Mouse (Mus musculus) Patski (cell line): ENCODE measurements around the gene Ell2. TPM values are rescaled to one million over a fixed set of nuclear protein-coding genes. Genes with fewer than 3 reads are reported as not detected.

Source experiments
- ATAC-seq: fragments of 100-300 bp; one replicate; pipeline ENCODE4 v1.8.0; 2021
- CTCF ChIA-PET: fragments of 350-600 bp; sonication (Branson Sonifier 250); formaldehyde crosslinking; loops from one replicate; lab custom pipeline; 2022; ENCODE audit warnings: inconsistent platforms; lab: Charles Lee
- POLR2A ChIA-PET: fragments of 350-600 bp; sonication (Branson Sonifier 250); formaldehyde crosslinking; loops from one replicate; lab custom pipeline; 2022; ENCODE audit warnings: antibody characterized with exemption, inconsistent platforms; lab: Charles Lee
- DNase-seq: peaks from one replicate; pipeline ENCODE4 v3.0.0-alpha.2; 2011; ENCODE audit warnings: low read depth, low spot score
- H3K27me3 ChIP-seq: fragments of 371-371 bp; one replicate; pipeline ENCODE4 v1.5.1; 2021
- CTCF ChIP-seq: fragments of 100-300 bp; IDR thresholded peaks from one replicate; pipeline ENCODE4 v1.5.1; 2021
- in situ Hi-C: fragments of 300-500 bp; cut with MboI; formaldehyde crosslinking; loops from 3 replicates; pipeline ENCODE4 v1.11.1; 2018; ENCODE audit warnings: low pct_unique_long_range_greater_than_20kb, mixed read lengths
- polyA plus RNA-seq: library from polyadenylated mRNA; unstranded; gene quantifications from one replicate; pipeline ENCODE4 v1.2.3, GENCODE M21; 2021

Ell2 gene
- polyA plus RNA-seq, 1 experiment from 2014 or later, result 11.6 TPM

DNA sequence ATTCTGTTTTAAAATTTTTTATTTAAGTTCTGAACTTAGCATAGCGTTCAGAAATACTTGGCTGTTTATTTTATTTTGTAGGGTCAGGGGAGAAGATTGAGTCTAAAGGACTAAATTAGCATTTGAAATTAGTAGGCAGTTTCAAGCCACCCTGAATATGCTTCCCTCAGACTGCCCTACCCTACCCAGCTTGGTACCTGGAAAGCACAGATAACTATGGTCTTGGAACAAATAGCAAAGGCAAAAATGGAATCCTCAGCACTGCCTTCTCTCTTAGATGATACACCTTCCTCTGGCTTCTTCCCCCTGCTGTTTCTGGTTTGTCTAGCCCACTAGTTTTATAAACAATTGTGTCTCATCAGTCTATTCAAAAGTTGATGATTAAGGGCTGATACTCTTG lies 23.3 kb downstream of the Ell2 start:
- no peaks in the 10 kb centered on the region for H3K27me3 ChIP-seq
- ChIA-PET CTCF (interaction anchor here (1.0 to 1.8 kb wide), 2 partner anchors 12 to 22 kb away, joined by 3 to 6 read pairs; no protein-coding TSS in a partner anchor), POLR2A (interaction anchor here (0.6 kb wide), 1 partner anchor 11 kb away, joined by 3 read pairs; no protein-coding TSS in a partner anchor)
- TF ChIP-seq CTCF, result no peak
- no peak for ATAC-seq
- no peak for DNase-seq
- in situ Hi-C loops, result no loop called here

DNA sequence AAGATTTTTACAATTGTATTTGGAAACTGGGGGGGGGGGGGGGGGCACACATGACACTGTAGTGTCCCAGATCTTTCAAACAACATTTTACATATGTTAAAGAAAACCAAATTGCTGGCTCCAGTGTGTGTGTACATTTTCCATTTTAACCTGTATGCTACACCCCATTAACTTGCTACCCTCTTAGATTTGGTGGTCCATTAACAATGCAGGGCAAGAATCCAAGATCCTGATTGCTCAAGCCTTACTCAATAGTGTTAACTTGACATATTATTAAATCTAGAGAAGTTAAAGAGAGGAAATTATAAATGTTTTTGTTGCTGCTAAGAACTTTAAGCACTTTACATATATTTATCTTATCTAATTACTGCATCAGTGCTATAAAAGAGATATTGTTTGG lies 24.2 kb downstream of the Ell2 start:
- ATAC-seq, result no peak
- POLR2A ChIA-PET, result interaction anchor here (0.6 to 1.4 kb wide), 3 partner anchors 10 to 38 kb away, joined by 3 to 7 read pairs (median 6); no protein-coding TSS in a partner anchor
- no peaks in the 10 kb centered on the region for H3K27me3 ChIP-seq
- no peak for DNase-seq
- no peak for TF ChIP-seq CTCF
- in situ Hi-C loops, result no loop called here
- CTCF ChIA-PET, result no interaction called here

DNA sequence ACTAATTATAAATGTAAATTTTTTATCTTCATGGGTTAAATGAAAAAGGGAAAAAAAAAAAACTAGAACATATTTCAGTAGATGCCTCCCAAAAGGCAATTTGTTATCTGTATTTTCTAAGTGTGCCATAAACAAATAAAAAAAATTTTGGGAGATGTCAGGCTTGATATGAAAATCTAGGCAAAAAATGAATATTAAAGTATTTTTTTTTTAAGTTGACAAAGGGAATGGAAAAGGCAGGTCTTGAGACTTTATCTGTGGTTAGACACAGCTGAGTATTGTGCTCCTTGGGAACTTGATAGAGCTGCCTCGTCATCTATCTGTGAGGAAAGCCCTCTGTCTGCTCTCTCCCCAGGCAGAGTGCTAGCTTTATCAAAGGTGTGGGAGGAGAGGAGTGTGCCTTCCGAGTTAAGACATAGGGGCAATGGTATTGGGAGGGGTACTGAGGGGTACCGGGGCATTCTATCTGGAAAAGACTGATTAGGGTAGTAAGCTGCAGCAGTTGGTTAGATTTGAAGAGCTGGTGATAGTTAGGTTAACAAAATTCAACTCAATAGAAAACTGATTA lies 27.1 kb downstream of the Ell2 start:
- ATAC-seq, result no peak
- in situ Hi-C loops, result no loop called here
- H3K27me3 ChIP-seq, result no peaks in the 10 kb centered on the region
- ChIA-PET POLR2A (no interaction called here), CTCF (interaction anchor here (1.2 kb wide), 1 partner anchor 9 kb away, joined by 4 read pairs; no protein-coding TSS in a partner anchor)
- no peak for TF ChIP-seq CTCF
- DNase-seq, result no peak

DNA sequence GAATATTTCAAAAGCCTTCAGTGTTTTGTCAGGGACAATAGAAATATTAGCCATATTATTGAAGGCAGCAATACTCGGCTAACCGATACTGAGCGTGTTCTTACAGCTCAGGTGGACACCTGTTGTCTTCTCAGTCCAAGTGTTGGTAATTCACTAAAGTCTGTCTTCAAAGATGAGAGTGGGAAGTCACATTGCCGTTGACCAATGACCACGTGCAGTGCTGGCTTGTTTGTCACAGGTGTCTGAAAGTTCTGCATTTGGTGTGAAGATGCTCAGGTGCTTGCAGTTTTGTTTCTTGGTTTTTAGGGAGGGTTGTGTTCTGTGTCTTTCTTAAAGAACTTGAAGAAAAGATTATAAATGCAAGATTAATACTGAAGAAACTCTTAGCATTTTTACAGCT lies 27.7 kb downstream of the Ell2 start:
- no peaks in the 10 kb centered on the region for H3K27me3 ChIP-seq
- no peak for TF ChIP-seq CTCF
- in situ Hi-C loops, result no loop called here
- ATAC-seq, result no peak
- POLR2A ChIA-PET, result no interaction called here
- DNase-seq, result no peak
- CTCF ChIA-PET, result interaction anchor here (1.2 kb wide), 1 partner anchor 9 kb away, joined by 4 read pairs; no protein-coding TSS in a partner anchor

DNA sequence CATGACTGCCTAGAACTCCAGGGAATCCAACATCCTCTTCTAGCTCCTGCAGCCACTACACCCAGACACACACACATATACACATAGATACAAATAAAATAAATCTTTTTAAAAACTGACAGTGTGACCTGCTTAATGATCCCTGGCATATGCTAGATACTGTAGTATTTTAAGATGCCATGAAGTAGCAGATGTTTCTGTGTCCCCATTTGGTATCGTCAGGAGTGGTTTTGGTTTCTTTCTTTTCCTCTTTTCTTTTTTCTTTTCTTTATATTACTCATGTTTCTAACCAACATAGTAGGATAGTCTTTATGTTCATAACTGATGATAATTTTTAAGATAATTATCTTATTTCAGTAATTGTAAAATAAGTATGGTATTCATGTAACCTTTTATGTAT lies 29.0 kb downstream of the Ell2 start:
- in situ Hi-C loops, result no loop called here
- TF ChIP-seq CTCF, result no peak
- POLR2A ChIA-PET, result interaction anchor here (0.7 kb wide), 1 partner anchor 252 kb away, joined by 3 read pairs; no protein-coding TSS in a partner anchor
- CTCF ChIA-PET, result interaction anchor here (1.0 kb wide), 1 partner anchor 29 kb away, joined by 3 read pairs; no protein-coding TSS in a partner anchor
- ATAC-seq (no peak), DNase-seq (no peak)
- no peaks in the 10 kb centered on the region for H3K27me3 ChIP-seq

DNA sequence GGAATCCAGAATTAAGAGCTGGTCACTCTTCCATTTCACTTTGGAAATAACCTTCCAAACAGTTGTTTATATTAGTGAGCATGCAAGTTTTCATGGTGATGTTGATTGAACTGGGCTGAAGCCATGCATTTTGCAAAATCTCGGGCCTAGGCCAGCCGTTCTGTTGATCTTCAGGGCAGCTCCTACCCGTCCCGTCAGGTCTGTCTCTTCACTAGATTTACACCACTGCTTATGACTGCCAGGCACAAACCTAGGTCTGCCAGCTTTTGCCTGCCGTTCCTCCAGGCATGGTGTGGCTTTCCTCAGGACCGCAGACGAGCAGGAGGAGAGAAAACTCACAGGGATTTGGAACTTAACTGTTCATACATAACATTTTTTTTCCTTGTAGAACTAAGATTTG lies 31.4 kb downstream of the Ell2 start:
- DNase-seq (no peak), ATAC-seq (no peak)
- ChIA-PET POLR2A (interaction anchor here (1.0 kb wide), 1 partner anchor 12 kb away, joined by 3 read pairs; no protein-coding TSS in a partner anchor), CTCF (interaction anchor here (0.6 to 1.5 kb wide), 3 partner anchors 9 to 115 kb away, joined by 3 to 6 read pairs (median 4); no protein-coding TSS in a partner anchor)
- no peak for TF ChIP-seq CTCF
- H3K27me3 ChIP-seq, result no peaks in the 10 kb centered on the region
- in situ Hi-C loops, result no loop called here

DNA sequence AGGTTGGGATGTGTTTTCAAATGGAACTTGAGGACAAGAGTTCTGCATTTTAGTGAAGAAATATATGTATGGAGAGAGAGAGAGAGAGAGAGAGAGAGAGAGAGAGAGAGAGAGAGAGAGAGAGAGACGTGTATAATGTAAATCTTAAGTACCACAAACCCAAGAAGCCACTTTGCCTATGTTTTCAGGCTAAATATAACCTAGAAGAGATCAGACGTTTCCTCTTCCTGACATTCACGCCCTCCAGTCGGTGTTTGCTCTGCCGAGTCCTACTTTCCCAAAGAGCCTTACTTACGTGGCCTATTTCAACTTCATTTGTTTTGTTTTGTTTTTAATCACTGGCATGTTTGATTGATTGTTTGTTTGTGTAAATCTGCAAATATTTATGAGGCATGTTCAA lies 32.0 kb downstream of the Ell2 start:
- H3K27me3 ChIP-seq, result no peaks in the 10 kb centered on the region
- DNase-seq (no peak), ATAC-seq (no peak)
- CTCF ChIA-PET, result interaction anchor here (0.9 to 1.5 kb wide), 2 partner anchors 10 to 13 kb away, joined by 4 to 6 read pairs; no protein-coding TSS in a partner anchor
- POLR2A ChIA-PET, result interaction anchor here (1.0 kb wide), 1 partner anchor 11 kb away, joined by 3 read pairs; no protein-coding TSS in a partner anchor
- in situ Hi-C loops, result no loop called here
- TF ChIP-seq CTCF, result no peak

DNA sequence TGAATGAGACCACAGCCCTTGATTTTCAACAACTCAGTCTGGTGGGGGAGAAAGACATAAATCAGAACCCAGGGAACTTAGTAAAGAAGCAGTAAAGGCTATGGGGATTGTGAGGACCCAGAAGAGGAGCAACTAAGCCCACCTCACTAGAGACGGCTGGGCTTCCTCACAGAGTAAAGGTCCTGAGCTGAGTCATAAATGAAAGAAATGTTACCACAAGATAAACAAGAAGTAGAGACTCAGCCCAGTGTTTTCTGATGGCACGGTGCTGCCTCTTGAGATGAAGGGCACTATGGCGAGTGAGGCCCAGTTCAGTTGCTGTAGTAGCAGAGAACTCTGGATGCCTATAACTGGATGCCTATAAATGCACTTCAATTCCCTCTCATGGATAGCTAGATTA lies 32.4 kb downstream of the Ell2 start:
- ATAC-seq, result no peak
- no peak for DNase-seq
- TF ChIP-seq CTCF, result no peak
- no peaks in the 10 kb centered on the region for H3K27me3 ChIP-seq
- ChIA-PET CTCF (no interaction called here), POLR2A (no interaction called here)
- in situ Hi-C loops, result no loop called here

DNA sequence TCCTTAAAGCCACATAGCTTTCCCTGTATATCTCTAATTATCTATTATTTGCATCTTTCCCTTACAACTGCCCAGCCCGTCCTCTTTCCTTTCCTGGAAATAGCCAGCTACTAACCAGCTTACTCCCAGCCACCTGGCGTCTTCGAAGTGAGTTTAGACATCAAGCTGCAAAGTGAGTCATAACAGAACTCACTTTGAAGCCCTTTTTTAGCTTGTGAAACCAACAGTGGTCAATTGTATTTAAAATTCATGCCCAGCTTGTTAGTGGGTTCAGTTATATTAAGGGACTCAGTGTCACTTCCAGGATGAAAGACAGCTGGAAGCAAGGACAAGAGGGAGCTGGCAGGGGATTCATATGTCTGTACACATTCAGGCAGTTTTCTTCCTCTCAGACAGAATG lies 33.5 kb downstream of the Ell2 start:
- in situ Hi-C loops, result no loop called here
- POLR2A ChIA-PET, result interaction anchor here (0.5 kb wide), 1 partner anchor 10 kb away, joined by 3 read pairs; no protein-coding TSS in a partner anchor
- no peak for DNase-seq

DNA sequence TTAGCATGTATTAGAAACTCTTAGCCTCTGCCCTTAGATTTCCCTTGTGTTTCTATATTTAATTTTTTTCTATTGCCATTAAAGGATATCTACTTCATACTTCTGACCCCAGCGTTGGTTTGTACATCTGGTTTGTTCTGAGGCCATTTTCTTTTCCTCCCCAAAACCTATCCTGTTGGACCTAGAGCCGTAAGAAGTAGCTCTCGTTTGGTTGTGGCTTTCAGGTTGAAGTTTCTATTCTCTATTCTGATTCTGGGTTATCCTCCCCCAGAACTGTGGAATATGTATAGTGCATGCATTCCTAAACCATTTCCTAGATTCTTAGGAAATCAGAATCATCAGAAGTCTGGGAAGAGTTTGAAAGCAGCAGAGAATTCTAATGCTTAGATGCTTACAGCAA lies 34.6 kb downstream of the Ell2 start:
- DNase-seq (no peak), ATAC-seq (no peak)
- no peak for TF ChIP-seq CTCF
- in situ Hi-C loops, result no loop called here
- ChIA-PET POLR2A (no interaction called here), CTCF (interaction anchor here (1.7 kb wide), 1 partner anchor 9 kb away, joined by 4 read pairs; no protein-coding TSS in a partner anchor)
- no peaks in the 10 kb centered on the region for H3K27me3 ChIP-seq

More for the DNA sequence above, 33.5 kb downstream of the Ell2 start:
- CTCF ChIA-PET, result interaction anchor here (1.0 to 1.7 kb wide), 4 partner anchors 10 to 33 kb away, joined by 3 to 5 read pairs (median 4); partner anchors contain the start of gene Ell2
- H3K27me3 ChIP-seq, result no peaks in the 10 kb centered on the region
- TF ChIP-seq CTCF, result no peak
- ATAC-seq, result peak; percentile 54
